Mouse (Mus musculus): ENCODE measurements around the gene Lrba. TPM values are rescaled to one million over a fixed set of nuclear protein-coding genes. Genes with fewer than 3 reads are reported as not detected.

Lrba gene
- polyA plus RNA-seq, 1 experiment from 2014 or later, result 1.8 TPM

GRCm38 (mm10) chr3:86738831-86739230, 514.4 kb downstream of the Lrba start:
- TF ChIP-seq CTCF (IDR thresholded peaks at IDR 0.05; ENCODE audit: low read depth) (no peak), EP300 (IDR thresholded peaks at IDR 0.05; ENCODE audit: low read depth) (no peak)
- 75% methylated on average over 3 of the region's 3 CpGs for WGBS (ENCODE audit: insufficient replicate concordance)
- Histone ChIP-seq H3K9me3 (ENCODE audit: low read length) (no peaks in the 10 kb centered on the region), H3K4me2 (ENCODE audit: low read depth, low read length) (no peak overlapping the region), H3K27me3 (ENCODE audit: insufficient read depth, low read length) (no peaks in the 10 kb centered on the region), H3K9ac (replicated peaks) (no peak overlapping the region), H3K36me3 (replicated peaks; ENCODE audit: insufficient read depth, low read length) (peaks cover 5% of the 10 kb centered on the region), H3K4me1 (ENCODE audit: insufficient read depth) (no peaks in the 10 kb centered on the region), H3K4me3 (ENCODE audit: low read depth, low read length) (no peak overlapping the region), H3K27ac (ENCODE audit: low read depth) (no peak overlapping the region)
- DNase-seq, result no peak
- no peak for ATAC-seq

DNA sequence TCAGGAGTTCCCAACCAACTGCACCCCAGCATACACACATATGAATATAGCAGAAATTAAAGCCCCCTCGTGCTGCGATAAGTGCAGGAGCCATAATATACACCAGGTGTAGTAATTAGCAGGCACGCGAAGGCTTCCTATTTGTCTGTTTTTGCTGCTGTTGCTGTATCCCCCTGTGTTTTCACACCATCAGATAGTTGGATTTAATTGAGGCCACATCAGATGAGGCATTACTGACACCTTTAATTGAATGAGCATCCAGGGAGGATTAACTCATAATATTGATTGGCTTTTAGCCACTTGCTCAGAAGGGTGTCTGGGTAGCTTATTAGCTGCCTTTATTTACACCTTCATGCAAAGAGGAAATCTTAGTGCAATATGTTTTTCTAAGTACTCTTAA, 515.3 kb downstream of the Lrba start:
- H3K9me3 ChIP-seq (ENCODE audit: low read length), result no peaks in the 10 kb centered on the region
- TF ChIP-seq CTCF (IDR thresholded peaks at IDR 0.05; ENCODE audit: low read depth) (no peak), EP300 (IDR thresholded peaks at IDR 0.05; ENCODE audit: low read depth) (no peak)
- DNase-seq (no peak), ATAC-seq (no peak)
- no peak overlapping the region for H3K9ac ChIP-seq (replicated peaks)
- H3K4me2 ChIP-seq (ENCODE audit: low read depth, low read length), result no peak overlapping the region
- 93% methylated on average over 4 of the region's 4 CpGs for WGBS (ENCODE audit: insufficient replicate concordance)
- no peaks in the 10 kb centered on the region for H3K27me3 ChIP-seq (ENCODE audit: insufficient read depth, low read length)
- no peak overlapping the region for H3K4me3 ChIP-seq (ENCODE audit: low read depth, low read length)
- H3K27ac ChIP-seq (ENCODE audit: low read depth), result no peak overlapping the region
- H3K4me1 ChIP-seq (ENCODE audit: insufficient read depth), result no peaks in the 10 kb centered on the region
- H3K36me3 ChIP-seq (replicated peaks; ENCODE audit: insufficient read depth, low read length), result peaks cover 5% of the 10 kb centered on the region

DNA sequence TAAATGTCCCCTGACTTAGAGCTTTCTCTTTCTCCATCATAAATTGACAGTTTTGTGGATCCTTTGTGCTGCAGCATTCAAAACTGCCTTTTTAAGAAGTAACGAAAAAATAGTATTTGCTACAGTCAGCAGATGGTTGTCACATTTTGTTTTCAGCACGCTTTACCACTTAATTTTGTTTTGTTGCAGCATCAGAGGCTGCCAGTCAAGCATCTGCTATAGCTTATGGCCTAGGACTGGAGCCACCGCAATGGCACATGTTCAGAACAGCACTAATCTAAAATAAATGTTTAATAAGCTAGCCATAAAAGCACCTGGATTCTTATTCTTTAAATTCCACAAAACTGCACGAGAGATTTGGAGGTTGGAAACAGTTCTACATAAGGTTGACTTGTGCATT, 520.9 kb downstream of the Lrba start:
- no peaks in the 10 kb centered on the region for H3K27me3 ChIP-seq (ENCODE audit: insufficient read depth, low read length)
- H3K9ac ChIP-seq (replicated peaks), result no peak overlapping the region
- H3K4me1 ChIP-seq (ENCODE audit: insufficient read depth), result no peaks in the 10 kb centered on the region
- H3K36me3 ChIP-seq (replicated peaks; ENCODE audit: insufficient read depth, low read length), result peaks cover 2% of the 10 kb centered on the region
- H3K27ac ChIP-seq (ENCODE audit: low read depth), result no peak overlapping the region
- WGBS (ENCODE audit: insufficient replicate concordance), result 79% methylated on average over 4 of the region's 4 CpGs
- H3K9me3 ChIP-seq (ENCODE audit: low read length), result no peaks in the 10 kb centered on the region
- no peak overlapping the region for H3K4me3 ChIP-seq (ENCODE audit: low read depth, low read length)
- H3K4me2 ChIP-seq (ENCODE audit: low read depth, low read length), result no peak overlapping the region
- no peak for TF ChIP-seq CTCF (IDR thresholded peaks at IDR 0.05; ENCODE audit: low read depth)
- TF ChIP-seq EP300 (IDR thresholded peaks at IDR 0.05; ENCODE audit: low read depth), result no peak
- ATAC-seq (no peak), DNase-seq (no peak)

- Histone ChIP-seq H3K9ac (replicated peaks) (no peak overlapping the region), H3K4me1 (ENCODE audit: insufficient read depth) (no peaks in the 10 kb centered on the region), H3K9me3 (ENCODE audit: low read length) (no peaks in the 10 kb centered on the region), H3K36me3 (replicated peaks; ENCODE audit: insufficient read depth, low read length) (peaks cover 2% of the 10 kb centered on the region), H3K4me3 (ENCODE audit: low read depth, low read length) (no peak overlapping the region), H3K4me2 (ENCODE audit: low read depth, low read length) (no peak overlapping the region), H3K27me3 (ENCODE audit: insufficient read depth, low read length) (no peaks in the 10 kb centered on the region), H3K27ac (ENCODE audit: low read depth) (no peak overlapping the region)
- DNase-seq, result no peak
- TF ChIP-seq EP300 (IDR thresholded peaks at IDR 0.05; ENCODE audit: low read depth) (no peak), CTCF (IDR thresholded peaks at IDR 0.05; ENCODE audit: low read depth) (no peak)
- 82% methylated on average over 10 of the region's 10 CpGs for WGBS (ENCODE audit: insufficient replicate concordance)
- no peak for ATAC-seq
Measured at GRCm38 (mm10) chr3:86745769-86746512, 521.5 kb downstream of the Lrba start.

GRCm38 (mm10) chr3:86750652-86751051, 526.2 kb downstream of the Lrba start:
- WGBS (ENCODE audit: insufficient replicate concordance), result 66% methylated on average over 7 of the region's 7 CpGs
- ATAC-seq (no peak), DNase-seq (no peak)
- no peaks in the 10 kb centered on the region for H3K4me1 ChIP-seq (ENCODE audit: insufficient read depth)
- TF ChIP-seq EP300 (IDR thresholded peaks at IDR 0.05; ENCODE audit: low read depth) (no peak), CTCF (IDR thresholded peaks at IDR 0.05; ENCODE audit: low read depth) (no peak)
- no peaks in the 10 kb centered on the region for H3K36me3 ChIP-seq (replicated peaks; ENCODE audit: insufficient read depth, low read length)
- no peak overlapping the region for H3K9ac ChIP-seq (replicated peaks)
- no peak overlapping the region for H3K4me3 ChIP-seq (ENCODE audit: low read depth, low read length)
- no peak overlapping the region for H3K4me2 ChIP-seq (ENCODE audit: low read depth, low read length)
- H3K9me3 ChIP-seq (ENCODE audit: low read length), result no peaks in the 10 kb centered on the region
- no peaks in the 10 kb centered on the region for H3K27me3 ChIP-seq (ENCODE audit: insufficient read depth, low read length)
- H3K27ac ChIP-seq (ENCODE audit: low read depth), result no peak overlapping the region

DNA sequence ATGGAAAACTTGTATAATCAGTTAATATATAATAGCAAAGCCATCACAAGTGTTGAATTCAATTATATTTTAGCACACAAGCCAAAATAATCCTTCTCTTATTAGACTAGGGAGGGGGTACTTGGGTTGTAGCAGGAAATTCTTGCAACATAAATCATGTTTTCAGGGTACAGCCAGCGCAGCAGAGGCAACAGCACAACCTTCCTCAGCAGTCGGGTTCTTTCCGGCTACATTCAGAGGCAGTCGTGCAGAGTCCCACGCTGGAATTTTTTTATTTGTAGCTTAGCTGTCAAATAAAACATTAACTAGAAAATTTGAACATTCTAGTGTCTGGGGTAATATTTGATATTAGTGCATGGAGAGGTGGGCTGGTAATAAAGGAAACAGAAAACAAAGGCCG, 529.7 kb downstream of the Lrba start:
- DNase-seq (no peak), ATAC-seq (no peak)
- no peaks in the 10 kb centered on the region for H3K36me3 ChIP-seq (replicated peaks; ENCODE audit: insufficient read depth, low read length)
- no peak overlapping the region for H3K9ac ChIP-seq (replicated peaks)
- no peak overlapping the region for H3K4me2 ChIP-seq (ENCODE audit: low read depth, low read length)
- WGBS (ENCODE audit: insufficient replicate concordance), result 36% methylated on average over 6 of the region's 6 CpGs
- H3K27me3 ChIP-seq (ENCODE audit: insufficient read depth, low read length), result no peaks in the 10 kb centered on the region
- no peak overlapping the region for H3K4me3 ChIP-seq (ENCODE audit: low read depth, low read length)
- H3K27ac ChIP-seq (ENCODE audit: low read depth), result no peak overlapping the region
- TF ChIP-seq EP300 (IDR thresholded peaks at IDR 0.05; ENCODE audit: low read depth) (no peak), CTCF (IDR thresholded peaks at IDR 0.05; ENCODE audit: low read depth) (no peak)
- H3K9me3 ChIP-seq (ENCODE audit: low read length), result no peaks in the 10 kb centered on the region
- H3K4me1 ChIP-seq (ENCODE audit: insufficient read depth), result no peaks in the 10 kb centered on the region
